Mouse (Mus musculus) frontal cortex, adult 2 months (tissue): ENCODE measurements at regions not wholly inside any gene's neighbourhood (a gene's known extent, or its start where the extent isn't known, plus 50 kb on each side); places are given as distances from the start of the nearest gene placed in this dataset.

Experiments
- DNase-seq, 2 experiments: peaks; one replicate each; pipeline ENCODE4 v3.0.0; 2022; ENCODE audit warnings: low spot score in 1 of 2; ENCODE audit errors: extremely low spot score in 1 of 2

DNA sequence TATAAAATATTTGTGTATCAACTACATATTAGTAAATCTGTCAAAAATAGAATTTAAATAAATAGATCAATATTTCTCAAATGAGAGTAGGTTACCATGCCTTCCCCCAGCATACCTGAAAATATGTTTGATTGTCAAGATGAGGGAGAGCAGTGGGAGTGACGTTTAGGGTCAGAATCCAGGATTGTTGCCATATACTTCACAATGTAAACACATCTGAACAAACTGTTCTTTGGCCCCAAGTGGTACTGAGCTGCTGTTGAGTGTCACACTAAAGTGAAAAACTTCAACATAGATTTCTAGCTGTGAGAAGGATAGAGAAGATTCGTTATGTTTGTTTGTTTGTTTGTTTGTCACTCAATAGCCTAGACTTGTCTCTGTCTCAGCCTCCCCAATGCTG, 75.1 kb upstream of the 5730522E02Rik start:
- no peak for DNase-seq

- DNase-seq, result peak in 1 of 2 experiments; percentile 23
These were observed 86.7 kb upstream of the Fancl start for GRCm38 (mm10) chr11:26299268-26299667.

DNA sequence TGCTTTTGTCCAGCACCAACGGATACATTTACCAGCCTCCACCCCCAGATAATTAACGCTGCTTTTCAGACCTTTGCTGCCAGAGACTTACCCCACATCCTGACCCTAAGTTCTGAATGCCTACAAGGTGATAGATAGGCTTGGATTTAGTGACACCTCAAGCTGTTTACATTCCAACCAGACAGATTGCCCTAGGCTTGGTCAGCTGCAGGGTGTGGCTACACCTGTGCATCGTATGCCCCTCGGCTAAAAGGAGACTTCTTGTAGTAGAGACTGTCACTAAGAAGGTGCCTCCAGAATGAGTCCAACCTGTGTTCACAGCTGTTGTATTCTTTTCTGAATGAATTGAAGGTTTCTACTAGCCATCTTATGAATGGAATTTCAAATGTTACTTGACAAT, 78.4 kb upstream of the Fancl start:
- no peak for DNase-seq

GRCm38 (mm10) chr11:26331238-26331637, 54.7 kb upstream of the Fancl start:
- no peak for DNase-seq
